Comparison of ENCODE assay signal across 11 mouse cellular contexts in genomic region chr11:110252256-110252655, GRCm38 (mm10). TPM values are rescaled to one million over a fixed set of nuclear protein-coding genes. Genes with fewer than 3 reads are reported as not detected.
"Had no signal": no experiment of that assay in that cellular context is flagged by ENCODE, and none has a peak within 500 bp of the region (broad histone marks: within the 10 kb centered on the region; RNA-seq: fewer than 3 reads in every experiment).

No protein-coding gene starts in this region.

- H3K9me3 ChIP-seq: limb, embryonic 10.5 days; limb, embryonic 13.5 days; liver, embryonic 13.5 days; lung, embryonic 15.5 days had no signal

- H3K27ac ChIP-seq: kidney, postnatal 0 days; layer of hippocampus, adult 2 months; limb, embryonic 10.5 days; limb, embryonic 13.5 days; liver, embryonic 13.5 days had no signal

- H3K9ac ChIP-seq: limb, embryonic 13.5 days; liver, embryonic 13.5 days; lung, embryonic 15.5 days had no signal

- H3K36me3 ChIP-seq: limb, embryonic 10.5 days; limb, embryonic 13.5 days; liver, embryonic 13.5 days; lung, embryonic 15.5 days had no signal

- H3K4me1 ChIP-seq: limb, embryonic 13.5 days; liver, embryonic 13.5 days had no signal

- H3K4me3 ChIP-seq: limb, embryonic 10.5 days had no signal

- ATAC-seq: intestine, postnatal 0 days had no signal

- DNase-seq: liver, embryonic 13.5 days; lung, postnatal 14 days; lung, postnatal 4 days; thymus, adult 18-20 months had no signal

- H3K27me3 ChIP-seq: limb, embryonic 13.5 days; liver, embryonic 13.5 days; lung, embryonic 15.5 days had no signal

RNA-seq across cellular contexts. Expression of gene Abca6, which starts 0.7 kb away (rescaled TPM):
- polyA plus RNA-seq: kidney, embryonic 14.5 days had no signal
